Mouse (Mus musculus) left cerebral cortex, postnatal 25 days (tissue): ENCODE measurements at regions not wholly inside any gene's neighbourhood (a gene's known extent, or its start where the extent isn't known, plus 50 kb on each side); places are given as distances from the start of the nearest gene placed in this dataset.

Source experiments
- DNase-seq, 2 experiments: peaks; one replicate each; pipeline ENCODE4 v3.0.0; 2022; ENCODE audit warnings: low spot score in 2 of 2, mixed read lengths in 1 of 2
- intact Hi-C: fragments of 180-260 bp; cut with DNase I; formaldehyde crosslinking; loops from one replicate; pipeline ENCODE4 v1.15.1; 2025

DNA sequence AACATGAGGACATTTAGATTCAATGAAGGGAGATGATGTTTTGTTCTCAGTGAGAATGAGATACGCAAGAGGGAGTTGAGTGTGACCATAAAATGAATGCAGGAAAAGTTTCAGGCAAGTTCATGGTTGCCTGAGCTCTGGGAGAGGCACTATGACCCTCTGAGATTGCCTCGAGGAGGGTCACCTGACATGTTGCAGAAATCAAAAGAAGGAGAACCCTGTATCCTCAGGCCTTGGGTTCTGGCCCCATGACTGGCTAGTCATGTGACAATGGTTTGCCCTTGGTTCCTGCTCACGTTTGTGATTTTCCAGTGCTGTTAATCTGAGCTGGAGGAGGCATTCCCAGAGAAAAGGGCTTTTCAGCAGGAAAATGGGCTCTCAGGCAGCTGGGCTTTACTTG is 98.9 kb downstream of the Mab21l3 start:
- intact Hi-C loops, result loop anchor here (2.0 kb wide), 1 partner anchor 45 kb away; no protein-coding TSS in a partner anchor
- no peak for DNase-seq

GRCm38 (mm10) chr3:101749031-101749632 is 99.6 kb downstream of the Mab21l3 start:
- intact Hi-C loops, result loop anchor here (2.0 kb wide), 1 partner anchor 46 kb away; no protein-coding TSS in a partner anchor
- peak; percentile 23 to 84 for DNase-seq

GRCm38 (mm10) chr3:101748186-101748585 is 100.6 kb downstream of the Mab21l3 start:
- intact Hi-C loops, result loop anchor here (2.0 kb wide), 1 partner anchor 47 kb away; no protein-coding TSS in a partner anchor
- peak in 1 of 2 experiments; percentile 39 for DNase-seq

- DNase-seq, result peak in 1 of 2 experiments; percentile 75
Measured at GRCm38 (mm10) chr3:101740906-101741305, 107.9 kb downstream of the Mab21l3 start.

GRCm38 (mm10) chr3:101737197-101737596 is 111.6 kb downstream of the Mab21l3 start:
- no peak for DNase-seq
- intact Hi-C loops, result no loop called here

More at GRCm38 (mm10) chr3:101740906-101741305, 107.9 kb downstream of the Mab21l3 start:
- intact Hi-C loops, result loop anchor here (2.0 to 5.0 kb wide), 2 partner anchors 54 to 139 kb away; partner anchors contain the start of gene Atp1a1

DNA sequence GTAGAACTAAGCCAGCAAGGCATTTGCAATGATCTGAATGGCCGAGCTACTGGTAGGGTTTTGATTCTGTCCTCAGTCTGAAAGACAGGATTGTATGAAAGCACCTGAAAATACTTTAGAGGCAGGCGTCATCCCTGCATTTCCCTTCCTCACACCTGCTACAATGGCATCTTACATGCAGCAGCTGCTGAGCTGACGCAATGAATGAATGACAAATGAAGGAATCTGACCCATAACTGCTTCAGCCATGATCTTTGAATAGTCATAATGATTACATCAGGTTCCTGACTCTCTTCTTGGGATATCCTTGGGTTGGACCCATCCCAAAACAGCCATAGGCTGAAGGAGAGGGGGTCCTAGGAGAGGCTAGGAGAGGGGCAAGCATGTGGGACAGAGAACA is 119.7 kb downstream of the Mab21l3 start:
- intact Hi-C loops, result no loop called here
- DNase-seq, result no peak

GRCm38 (mm10) chr3:101722926-101723325 is 118.4 kb upstream of the Atp1a1 start:
- DNase-seq, result no peak
- intact Hi-C loops, result no loop called here

- intact Hi-C loops, result no loop called here
- DNase-seq, result no peak
Measured at GRCm38 (mm10) chr3:101722001-101722400, 117.5 kb upstream of the Atp1a1 start.

GRCm38 (mm10) chr3:101715416-101715815 is 110.9 kb upstream of the Atp1a1 start:
- intact Hi-C loops, result no loop called here
- DNase-seq, result no peak

- intact Hi-C loops, result no loop called here
- no peak for DNase-seq
Measured at GRCm38 (mm10) chr3:101714810-101715209, 110.3 kb upstream of the Atp1a1 start.

GRCm38 (mm10) chr3:101713669-101714068 is 109.2 kb upstream of the Atp1a1 start:
- DNase-seq, result no peak
- intact Hi-C loops, result no loop called here

DNA sequence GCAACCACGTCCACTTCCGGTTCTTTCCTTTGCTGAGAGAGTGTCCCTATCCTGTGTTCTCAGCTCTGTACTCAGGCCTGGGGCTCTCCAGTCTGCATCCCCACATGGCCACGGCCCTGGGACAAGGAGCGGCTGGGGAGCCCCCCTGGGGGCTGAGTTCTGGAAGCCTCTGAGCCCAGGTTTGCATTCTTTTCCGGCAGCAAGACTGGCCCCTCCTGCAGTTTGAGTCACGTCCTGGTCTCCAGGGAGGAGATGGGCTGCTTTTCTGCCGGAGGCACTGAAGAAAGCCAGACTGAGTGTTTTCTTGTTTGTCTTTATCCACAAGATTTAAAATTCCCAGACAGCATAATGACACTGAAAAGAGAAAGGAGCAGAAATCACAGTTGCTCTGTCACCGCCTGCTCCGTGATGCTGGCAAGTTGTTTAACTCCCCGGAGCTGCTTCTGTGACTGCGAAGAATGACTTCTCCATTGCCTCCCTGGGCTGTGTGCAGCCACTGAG is 108.7 kb upstream of the Atp1a1 start:
- intact Hi-C loops, result no loop called here
- DNase-seq, result peak; percentile 16 to 24

DNA sequence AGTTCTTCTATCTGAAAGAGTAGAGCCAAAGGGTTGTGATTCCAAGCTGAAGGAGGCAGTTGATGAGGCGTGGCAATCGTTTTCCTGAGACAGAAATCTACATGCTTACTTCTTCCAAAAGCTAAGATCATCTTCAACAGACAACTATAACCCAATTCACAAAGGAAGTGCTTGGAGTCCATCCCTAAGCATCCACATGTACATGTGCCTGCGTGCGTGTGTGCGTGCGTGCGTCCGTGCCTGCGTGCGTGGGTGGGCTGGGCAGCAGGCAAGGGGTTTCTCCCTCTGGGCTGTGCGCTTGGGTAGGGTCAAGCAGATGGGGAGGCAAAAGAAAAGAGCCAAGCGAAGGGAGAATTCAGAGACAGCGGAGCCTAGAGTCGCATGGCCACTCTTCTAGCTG is 108.2 kb upstream of the Atp1a1 start:
- no peak for DNase-seq
- intact Hi-C loops, result no loop called here

- intact Hi-C loops, result no loop called here
- DNase-seq, result no peak
Measured at GRCm38 (mm10) chr3:101711594-101712171, 107.2 kb upstream of the Atp1a1 start.

- DNase-seq, result no peak
- intact Hi-C loops, result no loop called here
Measured at GRCm38 (mm10) chr3:101709379-101709970, 105.0 kb upstream of the Atp1a1 start.

DNA sequence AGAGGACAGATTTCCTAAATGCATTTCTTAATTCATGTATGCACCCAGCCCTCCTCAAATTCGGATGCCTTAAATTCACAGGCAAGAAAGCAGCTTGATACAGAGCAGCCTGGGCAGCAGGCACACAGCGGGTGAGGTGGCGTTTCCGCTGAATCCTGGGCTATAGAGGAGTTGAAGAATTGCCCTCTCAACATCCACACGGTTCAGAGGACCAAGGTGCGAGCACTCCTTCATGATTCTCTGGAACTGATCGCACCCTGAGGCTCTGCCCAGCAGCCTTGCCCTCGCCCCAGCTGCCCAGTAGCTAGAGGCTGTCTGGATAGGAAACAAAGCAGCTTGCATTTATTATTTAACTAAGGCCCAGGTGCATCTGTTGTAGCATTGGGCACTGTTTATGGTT is 104.3 kb upstream of the Atp1a1 start:
- DNase-seq, result no peak
- intact Hi-C loops, result no loop called here

GRCm38 (mm10) chr3:101704919-101705318 is 100.4 kb upstream of the Atp1a1 start:
- DNase-seq, result no peak
- intact Hi-C loops, result no loop called here

DNA sequence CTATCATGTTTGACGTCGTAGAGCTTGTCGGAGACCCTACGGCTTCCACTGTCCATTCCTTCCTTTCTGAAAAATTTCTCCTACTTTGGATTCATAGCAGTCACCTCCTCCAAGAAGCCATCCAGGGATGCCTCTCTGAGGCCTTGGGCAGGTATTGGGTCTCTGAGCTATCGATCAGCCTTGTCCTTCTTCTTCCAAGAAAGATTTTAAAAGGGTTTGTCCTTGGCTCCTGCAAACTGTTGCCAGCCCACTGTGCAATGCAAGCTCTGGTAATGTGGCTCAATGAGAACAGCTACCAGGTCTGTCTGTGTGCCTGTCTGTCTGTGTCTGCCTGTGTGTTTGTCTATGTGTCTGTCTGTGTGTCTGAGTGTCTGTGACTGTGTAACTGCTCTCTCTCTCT is 99.8 kb upstream of the Atp1a1 start:
- intact Hi-C loops, result no loop called here
- DNase-seq, result no peak

- no peak for DNase-seq
- intact Hi-C loops, result no loop called here
Measured at GRCm38 (mm10) chr3:101701763-101702173, 97.3 kb upstream of the Atp1a1 start.

DNA sequence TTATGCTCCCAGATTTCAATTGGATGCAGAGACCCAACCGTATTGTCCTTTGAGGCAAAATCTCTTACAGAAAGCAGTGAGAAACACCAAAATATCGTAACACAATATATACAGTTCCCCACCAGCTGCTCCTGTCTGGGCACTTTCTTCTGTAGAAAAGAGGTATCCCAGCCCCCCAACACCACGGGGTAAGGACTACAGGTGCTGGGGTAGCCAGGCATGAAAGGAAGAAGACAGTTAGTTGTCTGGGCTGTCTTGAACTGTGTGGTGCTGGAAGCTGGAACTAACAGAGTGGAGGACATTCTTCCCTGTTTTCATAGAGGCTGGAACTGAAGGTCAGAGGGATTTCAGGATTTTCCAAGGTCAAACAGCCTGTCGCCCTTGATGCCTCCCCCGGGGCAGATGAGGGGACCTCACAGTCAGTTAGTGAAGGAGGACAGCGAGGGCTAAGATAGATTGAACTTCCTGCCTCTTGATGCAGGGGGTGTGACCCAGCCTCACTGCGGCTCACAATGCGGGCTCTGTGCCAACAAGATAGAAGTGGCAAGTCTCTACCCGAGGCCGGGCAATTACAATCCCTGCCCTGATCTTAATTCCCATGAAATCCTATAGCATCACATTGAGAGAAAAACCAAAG is 96.6 kb upstream of the Atp1a1 start:
- intact Hi-C loops, result no loop called here
- no peak for DNase-seq
